Mouse (Mus musculus) heart, embryonic 13.5 days (tissue): ENCODE measurements around the gene Ptk6. TPM values are rescaled to one million over a fixed set of nuclear protein-coding genes. Genes with fewer than 3 reads are reported as not detected.
"Not testable (repeated sequence)": the region's sequence is repeated elsewhere in the genome, so short reads cannot be mapped to it uniquely, and the experiment has no call there.

ENCODE experiments used
- ATAC-seq: fragments of 200-750 bp; cut with Nextera tagmentation; 2 replicates; pipeline ENCODE4 v1.8.0; 2017; ENCODE audit warnings: moderate TSS enrichment; ENCODE audit not compliant: insufficient number of reproducible peaks, low FRiP score, low TSS enrichment; ENCODE audit errors: extremely low read depth
- H3K27ac ChIP-seq: fragments of 300-500 bp; sonication (generic); replicated peaks from 2 replicates; pipeline ENCODE4 v1.5.1; 2015; ENCODE audit warnings: moderate library complexity, mild to moderate bottlenecking, inconsistent platforms
- H3K27me3 ChIP-seq: fragments of 300-500 bp; sonication (generic); replicated peaks from 2 replicates; pipeline ENCODE4 v1.6.1; 2015; ENCODE audit warnings: mild to moderate bottlenecking, inconsistent platforms
- H3K36me3 ChIP-seq: fragments of 300-500 bp; sonication (generic); 2 replicates; pipeline ENCODE4 v1.6.1; 2015; ENCODE audit warnings: mild to moderate bottlenecking, inconsistent platforms
- H3K4me1 ChIP-seq: fragments of 300-500 bp; sonication (generic); 2 replicates; pipeline ENCODE4 v1.6.1; 2015; ENCODE audit warnings: inconsistent platforms
- H3K4me2 ChIP-seq: fragments of 300-500 bp; sonication (generic); 2 replicates; pipeline ENCODE4 v1.6.1; 2015; ENCODE audit warnings: inconsistent platforms, mild to moderate bottlenecking, moderate library complexity
- H3K4me3 ChIP-seq: fragments of 300-500 bp; sonication (generic); 2 replicates; pipeline ENCODE4 v1.5.1; 2015; ENCODE audit warnings: moderate library complexity, mild to moderate bottlenecking, inconsistent platforms
- H3K9ac ChIP-seq: fragments of 300-500 bp; sonication (generic); 2 replicates; pipeline ENCODE4 v1.6.1; 2015; ENCODE audit warnings: inconsistent platforms, mild to moderate bottlenecking, moderate library complexity
- H3K9me3 ChIP-seq: fragments of 300-500 bp; sonication (generic); 2 replicates; pipeline ENCODE4 v1.6.1; 2016; ENCODE audit warnings: inconsistent platforms
- WGBS: fragments of 180-500 bp; shearing (Covaris S2); methylation state at CpG from one replicate; pipeline ENCODE4 v1.1.7; 2015; ENCODE audit warnings: mixed read lengths; 5-methylcytosine and 5-hydroxymethylcytosine counted together
- polyA plus RNA-seq: library from polyadenylated mRNA; unstranded; fragments of >200 nt; fragmentation: Nextera tagmentation; extraction: Ambion mirVana; gene quantifications from 2 replicates; pipeline ENCODE4 v1.2.1, GENCODE M21; 2015

The Ptk6 gene
- polyA plus RNA-seq, 1 experiment from 2014 or later = 0.05 TPM

- no peak overlapping the region for H3K4me2 ChIP-seq
- H3K36me3 ChIP-seq = no peaks in the 10 kb centered on the region
- 76% methylated on average over 6 of the region's 6 CpGs for WGBS
- no peak overlapping the region for H3K9ac ChIP-seq
- peaks cover 71% of the 10 kb centered on the region for H3K27me3 ChIP-seq
- no peak overlapping the region for H3K4me3 ChIP-seq
- no peak overlapping the region for H3K27ac ChIP-seq
- no peak for ATAC-seq
- peaks cover 35% of the 10 kb centered on the region for H3K4me1 ChIP-seq
- H3K9me3 ChIP-seq = no peaks in the 10 kb centered on the region
These were observed 13.4 kb upstream of the Ptk6 start for GRCm38 (mm10) chr2:181216037-181216436.

- H3K4me3 ChIP-seq = peak within 1 kb of the TSS; percentile 45
- H3K4me1 ChIP-seq = peaks cover 18% of the 10 kb centered on the region
- H3K9me3 ChIP-seq = no peaks in the 10 kb centered on the region
- no peak for ATAC-seq
- WGBS = 1% methylated on average over 17 of the region's 17 CpGs
- H3K4me2 ChIP-seq = peak within 1 kb of the TSS; percentile 69
- peaks cover 76% of the 10 kb centered on the region for H3K27me3 ChIP-seq
- H3K9ac ChIP-seq = peak within 1 kb of the TSS; percentile 42
- no peaks in the 10 kb centered on the region for H3K36me3 ChIP-seq
- H3K27ac ChIP-seq = no peak within 1 kb of the TSS
These were observed 10.4 kb upstream of the Ptk6 start, which contains the start of gene Srms for GRCm38 (mm10) chr2:181213021-181213445. Srms (minus strand) TSS chr2:181213185.

- Histone ChIP-seq H3K4me3 (peak overlapping the region; percentile 45), H3K27ac (no peak overlapping the region), H3K4me1 (peaks cover 18% of the 10 kb centered on the region), H3K9me3 (no peaks in the 10 kb centered on the region), H3K27me3 (peaks cover 76% of the 10 kb centered on the region), H3K36me3 (no peaks in the 10 kb centered on the region), H3K4me2 (peak overlapping the region; percentile 69), H3K9ac (peak overlapping the region; percentile 42)
- WGBS = 3% methylated on average over 34 of the region's 34 CpGs
- no peak for ATAC-seq
These were observed 9.9 kb upstream of the Ptk6 start for GRCm38 (mm10) chr2:181212389-181213020.

- Histone ChIP-seq H3K4me2 (no peak overlapping the region), H3K4me3 (no peak overlapping the region), H3K4me1 (no peaks in the 10 kb centered on the region), H3K27ac (no peak overlapping the region), H3K27me3 (peaks cover 66% of the 10 kb centered on the region), H3K9me3 (no peaks in the 10 kb centered on the region), H3K36me3 (no peaks in the 10 kb centered on the region), H3K9ac (no peak overlapping the region)
- ATAC-seq = no peak; the same call in 1 of the 2 replicates
- 62% methylated on average over 9 of the region's 9 CpGs for WGBS
These were observed 3.5 kb upstream of the Ptk6 start for GRCm38 (mm10) chr2:181206118-181206517.

- no peaks in the 10 kb centered on the region for H3K9me3 ChIP-seq
- WGBS = 64% methylated on average over 5 of the region's 5 CpGs
- ATAC-seq = no peak
These were observed 3.1 kb upstream of the Ptk6 start for GRCm38 (mm10) chr2:181205678-181206077.

GRCm38 (mm10) chr2:181202886-181203285 is 297 bp upstream of the Ptk6 start:
- no peak overlapping the region for H3K4me3 ChIP-seq
- 71% methylated on average over 6 of the region's 6 CpGs for WGBS
- H3K4me2 ChIP-seq = no peak overlapping the region
- no peak overlapping the region for H3K27ac ChIP-seq
- H3K27me3 ChIP-seq = peaks cover 53% of the 10 kb centered on the region
- H3K9ac ChIP-seq = no peak overlapping the region
- no peak for ATAC-seq
- no peaks in the 10 kb centered on the region for H3K36me3 ChIP-seq
- no peaks in the 10 kb centered on the region for H3K4me1 ChIP-seq
- H3K9me3 ChIP-seq = no peaks in the 10 kb centered on the region

More at GRCm38 (mm10) chr2:181205678-181206077, 3.1 kb upstream of the Ptk6 start:
- Histone ChIP-seq H3K27me3 (peaks cover 63% of the 10 kb centered on the region), H3K4me3 (no peak overlapping the region), H3K4me2 (no peak overlapping the region), H3K27ac (no peak overlapping the region), H3K36me3 (no peaks in the 10 kb centered on the region), H3K9ac (no peak overlapping the region), H3K4me1 (no peaks in the 10 kb centered on the region)

GRCm38 (mm10) chr2:181201606-181202005 is 983 bp downstream of the Ptk6 start:
- H3K9ac ChIP-seq = no peak overlapping the region
- no peak for ATAC-seq
- H3K27me3 ChIP-seq = peaks cover 53% of the 10 kb centered on the region
- H3K4me1 ChIP-seq = no peaks in the 10 kb centered on the region
- no peak overlapping the region for H3K27ac ChIP-seq
- H3K4me3 ChIP-seq = no peak overlapping the region
- no peaks in the 10 kb centered on the region for H3K36me3 ChIP-seq
- WGBS = 48% methylated on average over 3 of the region's 3 CpGs
- H3K4me2 ChIP-seq = no peak overlapping the region
- no peaks in the 10 kb centered on the region for H3K9me3 ChIP-seq

- Histone ChIP-seq H3K9ac (no peak overlapping the region), H3K27ac (no peak overlapping the region), H3K4me2 (no peak overlapping the region), H3K9me3 (no peaks in the 10 kb centered on the region), H3K27me3 (peaks cover 34% of the 10 kb centered on the region), H3K4me3 (no peak overlapping the region), H3K36me3 (no peaks in the 10 kb centered on the region), H3K4me1 (no peaks in the 10 kb centered on the region)
- no peak for ATAC-seq
- WGBS = 78% methylated on average over 4 of the region's 4 CpGs
These were observed 5.8 kb downstream of the Ptk6 start for GRCm38 (mm10) chr2:181196628-181197300.

- no peak overlapping the region for H3K4me2 ChIP-seq
- H3K9me3 ChIP-seq = no peaks in the 10 kb centered on the region
- H3K9ac ChIP-seq = no peak overlapping the region
- no peak for ATAC-seq
- H3K4me1 ChIP-seq = peaks cover 9% of the 10 kb centered on the region
- no peak overlapping the region for H3K27ac ChIP-seq
- 64% methylated on average over 3 of the region's 3 CpGs for WGBS
- H3K27me3 ChIP-seq = peaks cover 18% of the 10 kb centered on the region
- no peak overlapping the region for H3K4me3 ChIP-seq
- H3K36me3 ChIP-seq = peaks cover 13% of the 10 kb centered on the region
These were observed 9.5 kb downstream of the Ptk6 start for GRCm38 (mm10) chr2:181193044-181193443.

GRCm38 (mm10) chr2:181191936-181192335 is 10.7 kb downstream of the Ptk6 start:
- H3K4me3 ChIP-seq = no peak overlapping the region
- no peak for ATAC-seq
- no peak overlapping the region for H3K9ac ChIP-seq
- H3K27ac ChIP-seq = no peak overlapping the region
- H3K27me3 ChIP-seq = peaks cover 16% of the 10 kb centered on the region
- WGBS = 64% methylated on average over 4 of the region's 4 CpGs
- H3K4me1 ChIP-seq = peaks cover 12% of the 10 kb centered on the region
- H3K4me2 ChIP-seq = no peak overlapping the region
- no peaks in the 10 kb centered on the region for H3K9me3 ChIP-seq
- H3K36me3 ChIP-seq = peaks cover 13% of the 10 kb centered on the region

- 75% methylated on average over 4 of the region's 4 CpGs for WGBS
- not testable (repeated sequence) for H3K27ac ChIP-seq, H3K4me3 ChIP-seq, H3K9me3 ChIP-seq, ATAC-seq, H3K4me2 ChIP-seq, H3K9ac ChIP-seq
- Histone ChIP-seq H3K4me1 (peaks cover 12% of the 10 kb centered on the region), H3K27me3 (peaks cover 16% of the 10 kb centered on the region), H3K36me3 (peaks cover 13% of the 10 kb centered on the region)
These were observed 11.2 kb downstream of the Ptk6 start for GRCm38 (mm10) chr2:181191385-181191784.

GRCm38 (mm10) chr2:181189321-181189720 is 13.3 kb downstream of the Ptk6 start:
- H3K9me3 ChIP-seq = no peaks in the 10 kb centered on the region
- no peak overlapping the region for H3K9ac ChIP-seq
- H3K4me2 ChIP-seq = no peak overlapping the region
- peaks cover 13% of the 10 kb centered on the region for H3K36me3 ChIP-seq
- ATAC-seq = no peak
- WGBS = 89% methylated on average over 1 of the region's 1 CpGs
- H3K4me1 ChIP-seq = peaks cover 12% of the 10 kb centered on the region
- no peak overlapping the region for H3K27ac ChIP-seq
- peaks cover 5% of the 10 kb centered on the region for H3K27me3 ChIP-seq
- H3K4me3 ChIP-seq = no peak overlapping the region; the same call in 1 of the 2 replicates
